Mouse (Mus musculus): ENCODE results near the gene Cib2.

DNA sequence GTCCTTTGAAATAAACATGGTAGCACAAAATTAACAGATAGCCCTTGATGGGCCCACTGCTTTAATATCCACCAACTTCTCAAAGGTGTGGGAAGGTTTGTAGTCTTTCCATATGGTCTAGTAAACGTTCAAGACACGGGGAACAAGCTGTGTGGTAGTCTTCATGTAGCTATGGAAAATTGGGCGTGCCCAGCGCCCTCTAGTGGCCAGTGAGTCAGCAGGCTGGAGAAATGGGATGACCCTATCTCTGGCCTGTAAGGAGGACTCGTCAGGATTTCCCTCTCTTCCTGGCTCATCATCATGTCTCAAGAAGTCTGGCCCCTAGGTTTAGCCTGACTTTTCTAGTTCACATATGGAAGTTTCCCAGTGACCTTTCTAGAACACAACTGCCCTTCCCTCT is 12.5 kb downstream of the Cib2 start:
- peak; percentile 86 for TF ChIP-seq CTCF (IDR thresholded peaks at IDR 0.05)
- TF ChIP-seq EP300 (IDR thresholded peaks at IDR 0.05; ENCODE audit: insufficient read depth, low read depth, low read length): 0 out of 2 replicates have a peak, but pooled peaks have one; percentile 27
- no peak for TF ChIP-seq POLR2A (IDR thresholded peaks at IDR 0.05; ENCODE audit: insufficient read depth, low read depth, low read length)

Measured in heart, adult 2 months (tissue).